Mouse (Mus musculus): Measurements from ENCODE around the gene Trpm4. TPM values are rescaled to one million over a fixed set of nuclear protein-coding genes. Genes with fewer than 3 reads are reported as not detected.

The Trpm4 gene
- total and polyA plus RNA-seq, 3 experiments: 9.3 to 17.6 (median 12.0) TPM

- Histone ChIP-seq H3K9ac (ENCODE audit: insufficient read depth, low read depth) (no peak overlapping the region), H3K27ac (ENCODE audit: insufficient read depth, low read depth) (no peak overlapping the region), H3K9me3 (replicated peaks; ENCODE audit: low read length) (no peaks in the 10 kb centered on the region), H3K4me1 (ENCODE audit: control insufficient read depth in 1 of 2, insufficient read depth in 2 of 2) (no peaks in the 10 kb centered on the region), H3K4me2 (ENCODE audit: insufficient read depth, low read depth, poor library complexity, severe bottlenecking) (no peak overlapping the region), H3K36me3 (replicated peaks in 1 of 2; ENCODE audit: control insufficient read depth in 1 of 2, insufficient read depth in 1 of 2, low read length in 1 of 2) (peaks cover 70 to 92% of the 10 kb centered on the region in 2 experiments), H3K4me3 (replicated peaks in 1 of 3; ENCODE audit: low read depth in 2 of 3, low read length in 2 of 3, poor library complexity in 1 of 3) (no peak overlapping the region), H3K27me3 (replicated peaks) (no peaks in the 10 kb centered on the region), H3K79me2 (replicated peaks; ENCODE audit: control insufficient read depth, extremely low read depth, insufficient read depth, poor library complexity, severe bottlenecking) (no peaks in the 10 kb centered on the region; the same call in 1 of the 2 replicates)
- dilution Hi-C loops (cut with MboI; ENCODE audit: extremely low pct_ligation_motif_present, extremely low pct_unique_long_range_greater_than_20kb, low sequenced_read_pairs): no loop called here
- DNase-seq (ENCODE audit: extremely low read depth): no peak
- TF ChIP-seq ETS1 (conservative IDR thresholded peaks at IDR 0.05; ENCODE audit: low read depth, low read length) (no peak), JUND (conservative IDR thresholded peaks at IDR 0.05; ENCODE audit: low read depth, low read length) (no peak), ELF1 (IDR thresholded peaks at IDR 0.05; ENCODE audit: low read depth, low read length) (no peak), ZNF384 (IDR thresholded peaks at IDR 0.05; ENCODE audit: low read depth, low read length) (no peak), NRF1 (IDR thresholded peaks at IDR 0.05; ENCODE audit: low read depth, low read length) (no peak), ZMIZ1 (IDR thresholded peaks at IDR 0.05; ENCODE audit: low read depth, low read length) (no peak), MXI1 (IDR thresholded peaks at IDR 0.05; ENCODE audit: low read depth, low read length) (no peak), E2F4 (IDR thresholded peaks at IDR 0.05; ENCODE audit: insufficient replicate concordance, low read depth, low read length) (no peak), PAX5 (IDR thresholded peaks at IDR 0.05; ENCODE audit: low read length) (no peak), GABPA (IDR thresholded peaks at IDR 0.05; ENCODE audit: insufficient replicate concordance, low read depth, low read length) (no peak), CHD2 (IDR thresholded peaks at IDR 0.05; ENCODE audit: low read length) (no peak)
- in situ Hi-C loops (cut with MboI; ENCODE audit: low pct_ligation_motif_present, low pct_unique_long_range_greater_than_20kb, low sequenced_read_pairs): no loop called here
These were observed 41.0 kb upstream of the Trpm4 start for GRCm38 (mm10) chr7:45374620-45375019.

DNA sequence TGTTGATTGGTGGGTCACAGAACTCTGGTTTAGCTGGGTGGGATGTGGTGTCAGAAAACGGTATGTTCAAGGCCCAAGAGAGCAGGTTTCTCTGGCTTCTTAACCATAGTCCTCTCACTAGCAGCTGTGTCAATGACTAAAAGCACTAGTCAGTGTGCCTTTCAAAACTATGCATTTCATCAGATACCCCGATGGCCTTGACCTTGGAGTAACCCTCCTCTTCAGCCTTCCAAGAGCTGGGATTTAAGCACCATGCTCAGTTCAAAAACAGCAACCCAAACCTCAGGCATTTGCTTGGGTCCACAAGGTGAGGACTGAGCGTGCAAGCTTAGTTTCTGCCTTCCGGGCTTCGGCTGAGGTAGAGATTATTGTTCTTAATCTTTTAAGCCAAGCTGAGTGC lies 38.8 kb upstream of the Trpm4 start:
- no peak overlapping the region for H3K9ac ChIP-seq (ENCODE audit: insufficient read depth, low read depth)
- H3K4me2 ChIP-seq (ENCODE audit: insufficient read depth, low read depth, poor library complexity, severe bottlenecking): no peak overlapping the region
- dilution Hi-C loops (cut with MboI; ENCODE audit: extremely low pct_ligation_motif_present, extremely low pct_unique_long_range_greater_than_20kb, low sequenced_read_pairs): no loop called here
- peaks cover 52 to 88% of the 10 kb centered on the region in 2 experiments for H3K36me3 ChIP-seq (replicated peaks in 1 of 2; ENCODE audit: control insufficient read depth in 1 of 2, insufficient read depth in 1 of 2, low read length in 1 of 2)
- H3K4me1 ChIP-seq (ENCODE audit: control insufficient read depth in 1 of 2, insufficient read depth in 2 of 2): peaks cover 2 to 11% of the 10 kb centered on the region in 2 experiments
- H3K79me2 ChIP-seq (replicated peaks; ENCODE audit: control insufficient read depth, extremely low read depth, insufficient read depth, poor library complexity, severe bottlenecking): no peaks in the 10 kb centered on the region
- H3K27ac ChIP-seq (ENCODE audit: insufficient read depth, low read depth): no peak overlapping the region
- no peak overlapping the region for H3K4me3 ChIP-seq (replicated peaks in 1 of 3; ENCODE audit: low read depth in 2 of 3, low read length in 2 of 3, poor library complexity in 1 of 3)
- TF ChIP-seq MAFK (IDR thresholded peaks at IDR 0.05; ENCODE audit: insufficient replicate concordance, low read length) (no peak), MAX (IDR thresholded peaks at IDR 0.05; ENCODE audit: low read length) (no peak), EP300 (IDR thresholded peaks at IDR 0.05; ENCODE audit: low read length) (no peak), USF1 (IDR thresholded peaks at IDR 0.05; ENCODE audit: low read depth, low read length) (no peak), TBP (conservative IDR thresholded peaks at IDR 0.05; ENCODE audit: low read depth, low read length) (no peak), NRF1 (IDR thresholded peaks at IDR 0.05; ENCODE audit: low read depth, low read length) (no peak), HCFC1 (IDR thresholded peaks at IDR 0.05; ENCODE audit: low read depth, low read length) (no peak), BHLHE40 (IDR thresholded peaks at IDR 0.05; ENCODE audit: low read depth, low read length) (no peak), GABPA (IDR thresholded peaks at IDR 0.05; ENCODE audit: insufficient replicate concordance, low read depth, low read length) (no peak), NELFE (IDR thresholded peaks at IDR 0.05; ENCODE audit: low read depth, low read length) (no peak)
- H3K9me3 ChIP-seq (replicated peaks; ENCODE audit: low read length): no peaks in the 10 kb centered on the region
- DNase-seq (ENCODE audit: extremely low read depth): no peak
- in situ Hi-C loops (cut with MboI; ENCODE audit: low pct_ligation_motif_present, low pct_unique_long_range_greater_than_20kb, low sequenced_read_pairs): no loop called here
- H3K27me3 ChIP-seq (replicated peaks): no peaks in the 10 kb centered on the region
